Mouse (Mus musculus) cortical plate, adult 2 months (tissue): ENCODE measurements around the gene Dnaic1.

Source experiments
- CTCF ChIP-seq: fragments of 200-500 bp; IDR thresholded peaks from 2 replicates; pipeline ENCODE4 v1.5.1; 2011; ENCODE audit warnings: mild to moderate bottlenecking, control low read depth, low read length; ENCODE audit not compliant: insufficient read depth; ENCODE audit errors: extremely low read depth
- POLR2A ChIP-seq: fragments of 200-500 bp; IDR thresholded peaks from 2 replicates; pipeline ENCODE4 v1.6.1; 2011; ENCODE audit warnings: mild to moderate bottlenecking, low read length, control low read depth; ENCODE audit not compliant: insufficient read depth; ENCODE audit errors: extremely low read depth

GRCm38 (mm10) chr4:41522136-41522535, 47.4 kb upstream of the Dnaic1 start:
- TF ChIP-seq CTCF (no peak), POLR2A (no peak)
